Mouse (Mus musculus): ENCODE measurements around the gene Slc5a2.

Gene Slc5a2

GRCm38 (mm10) chr7:128298481-128299342 lies 33.3 kb downstream of the Slc5a2 start:
- DNase-seq (ENCODE audit: low read depth, low spot score), result no peak

GRCm38 (mm10) chr7:128300952-128301351 lies 35.5 kb downstream of the Slc5a2 start:
- DNase-seq (ENCODE audit: low read depth, low spot score), result no peak

- no peak for DNase-seq (ENCODE audit: low read depth, low spot score)
These were observed 36.7 kb downstream of the Slc5a2 start for GRCm38 (mm10) chr7:128302151-128302550.

GRCm38 (mm10) chr7:128304198-128304597 lies 38.7 kb downstream of the Slc5a2 start:
- no peak for DNase-seq (ENCODE audit: low read depth, low spot score)

DNA sequence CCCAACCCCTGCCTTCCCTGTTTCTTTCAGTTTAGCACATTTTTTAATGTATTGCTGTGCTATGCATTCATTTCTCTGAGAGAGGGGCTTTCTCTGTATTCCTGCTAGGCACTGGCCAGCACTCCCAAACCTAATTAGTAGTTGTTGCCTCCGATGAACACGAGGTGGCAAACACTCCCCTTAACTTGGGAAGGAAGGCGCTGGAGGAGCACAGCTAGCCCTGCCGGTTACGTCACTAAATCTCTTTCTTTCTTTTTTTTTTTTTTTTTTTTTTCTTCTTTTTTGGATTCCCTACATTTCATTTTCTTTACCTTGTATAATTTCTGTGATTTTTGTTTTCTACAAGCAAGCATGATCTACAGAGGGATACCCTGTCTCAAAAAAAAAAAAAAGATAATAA lies 39.5 kb downstream of the Slc5a2 start:
- DNase-seq (ENCODE audit: low read depth, low spot score), result peak; percentile 64

- DNase-seq (ENCODE audit: low read depth, low spot score), result no peak
These were observed 42.4 kb downstream of the Slc5a2 start for GRCm38 (mm10) chr7:128307851-128308250.

GRCm38 (mm10) chr7:128309216-128309615 lies 43.8 kb downstream of the Slc5a2 start:
- no peak for DNase-seq (ENCODE audit: low read depth, low spot score)

- no peak for DNase-seq (ENCODE audit: low read depth, low spot score)
These were observed 44.3 kb downstream of the Slc5a2 start for GRCm38 (mm10) chr7:128309776-128310175.

DNA sequence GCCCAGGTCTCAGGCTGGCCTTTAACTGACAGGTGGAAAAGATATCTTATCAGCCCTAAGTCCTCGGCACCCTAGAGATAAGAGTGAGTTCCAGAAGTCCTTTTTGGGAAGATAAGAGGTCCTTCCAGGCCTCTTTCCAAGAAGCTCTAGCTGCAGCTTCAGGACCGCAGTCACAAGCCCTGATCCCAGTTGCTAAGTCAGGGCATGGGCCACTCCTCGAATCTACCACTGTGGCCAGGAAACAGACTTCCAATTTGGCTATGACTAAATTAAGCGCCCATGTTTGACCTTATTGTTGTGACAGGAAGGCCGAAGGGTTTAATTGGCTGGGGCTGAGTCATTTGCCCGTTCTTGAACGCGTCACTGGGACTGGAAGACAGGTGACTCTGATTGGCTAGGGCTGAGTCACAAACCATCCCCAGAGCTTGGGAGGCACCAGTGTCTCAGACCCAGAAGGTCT lies 44.8 kb downstream of the Slc5a2 start:
- no peak for DNase-seq (ENCODE audit: low read depth, low spot score)

GRCm38 (mm10) chr7:128311263-128311662 lies 45.8 kb downstream of the Slc5a2 start:
- no peak for DNase-seq (ENCODE audit: low read depth, low spot score)

DNA sequence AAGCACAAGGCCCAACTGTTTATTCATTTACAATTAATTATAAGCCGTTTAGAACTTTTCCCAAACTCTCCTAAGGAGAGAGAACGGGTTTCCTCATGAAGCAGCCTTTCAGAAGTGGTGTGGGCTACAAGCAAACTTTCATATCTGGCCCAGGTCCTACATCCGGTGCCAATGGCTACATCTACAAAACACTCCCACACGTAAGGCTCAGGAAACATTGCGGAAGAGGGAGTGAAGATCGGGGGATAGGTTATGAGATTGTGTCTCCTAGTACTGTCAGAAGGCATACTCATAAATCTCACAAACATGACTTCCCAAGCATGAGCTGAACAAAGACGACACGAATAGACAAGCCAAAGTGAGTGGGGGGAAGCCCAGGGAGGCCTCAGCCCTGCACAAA lies 46.4 kb downstream of the Slc5a2 start:
- DNase-seq (ENCODE audit: low read depth, low spot score), result no peak

- DNase-seq (ENCODE audit: low read depth, low spot score), result no peak
These were observed 47.1 kb downstream of the Slc5a2 start for GRCm38 (mm10) chr7:128312375-128313059.

- DNase-seq (ENCODE audit: low read depth, low spot score), result no peak
These were observed 48.1 kb downstream of the Slc5a2 start for GRCm38 (mm10) chr7:128313601-128314000.

DNA sequence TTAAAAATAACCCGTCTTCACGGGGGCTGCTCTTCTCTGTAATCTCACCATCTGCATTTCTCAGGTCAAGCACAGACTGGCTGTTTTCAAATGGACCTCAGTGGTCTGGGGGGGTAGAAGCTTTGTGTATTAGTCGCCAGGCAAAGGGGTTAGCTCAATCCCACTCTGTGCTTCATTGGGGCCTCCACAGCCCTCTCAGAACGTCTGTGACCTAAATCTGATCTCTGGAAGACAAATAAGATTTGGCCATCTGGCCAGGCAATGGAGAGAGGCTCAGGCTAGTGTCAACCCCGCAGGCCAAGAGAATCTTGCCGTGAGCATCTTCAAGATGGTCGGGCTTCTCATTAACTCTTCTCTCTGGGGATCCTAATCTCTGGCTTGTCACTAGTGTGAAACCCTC lies 49.0 kb downstream of the Slc5a2 start:
- DNase-seq (ENCODE audit: low read depth, low spot score), result no peak

GRCm38 (mm10) chr7:128317011-128317410 lies 51.6 kb downstream of the Slc5a2 start:
- no peak for DNase-seq (ENCODE audit: low read depth, low spot score)

DNA sequence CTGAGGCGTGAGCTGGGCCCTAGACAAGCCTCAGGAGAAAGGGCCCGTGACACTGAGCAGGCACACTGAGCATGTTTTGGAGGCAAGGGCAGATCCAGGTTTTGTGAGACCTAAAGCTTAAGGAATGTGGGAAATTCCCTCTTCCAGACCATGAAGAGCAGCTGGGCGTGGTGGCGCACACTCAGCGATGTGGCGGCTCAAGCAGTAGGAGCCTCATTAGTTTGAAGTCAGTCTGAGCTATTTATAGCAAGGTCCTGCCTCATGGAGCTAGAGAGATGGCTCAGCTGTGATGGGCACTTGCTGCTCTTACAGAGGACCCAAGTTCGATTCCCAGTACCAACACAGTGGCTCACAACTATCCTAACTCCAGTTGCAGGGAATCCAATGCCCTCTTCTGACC lies 53.7 kb downstream of the Slc5a2 start:
- DNase-seq (ENCODE audit: low read depth, low spot score), result peak; percentile 30

- DNase-seq (ENCODE audit: low read depth, low spot score), result no peak
These were observed 54.9 kb downstream of the Slc5a2 start for GRCm38 (mm10) chr7:128320219-128320816.

DNA sequence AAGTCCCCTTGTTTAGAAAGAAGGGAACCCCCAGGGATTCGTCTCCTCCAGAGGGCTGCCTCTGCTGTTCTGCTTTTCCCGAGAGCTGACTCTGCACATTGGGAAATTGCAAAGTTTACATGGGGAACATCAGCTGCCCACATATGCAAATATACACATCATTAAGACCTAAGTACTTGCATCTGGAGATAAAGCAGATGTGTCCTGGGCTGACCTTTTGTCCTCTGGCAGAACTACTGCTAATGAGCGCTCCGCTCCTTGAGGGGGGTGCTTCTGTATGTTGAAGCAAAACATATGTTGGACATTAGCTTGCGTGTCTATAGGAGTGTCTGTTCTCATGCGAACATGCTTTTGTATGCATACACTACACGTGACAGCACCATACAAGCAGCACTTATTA lies 55.8 kb downstream of the Slc5a2 start:
- DNase-seq (ENCODE audit: low read depth, low spot score), result no peak
